Mouse (Mus musculus) urinary bladder, postnatal 25 days (tissue): ENCODE measurements around the gene Eef2k.

ENCODE experiments used
- DNase-seq: peaks from one replicate; pipeline ENCODE4 v3.0.0; 2022; ENCODE audit warnings: low spot score

Gene Eef2k

GRCm38 (mm10) chr7:120844689-120845088, 2.1 kb downstream of the Eef2k start:
- no peak for DNase-seq

DNA sequence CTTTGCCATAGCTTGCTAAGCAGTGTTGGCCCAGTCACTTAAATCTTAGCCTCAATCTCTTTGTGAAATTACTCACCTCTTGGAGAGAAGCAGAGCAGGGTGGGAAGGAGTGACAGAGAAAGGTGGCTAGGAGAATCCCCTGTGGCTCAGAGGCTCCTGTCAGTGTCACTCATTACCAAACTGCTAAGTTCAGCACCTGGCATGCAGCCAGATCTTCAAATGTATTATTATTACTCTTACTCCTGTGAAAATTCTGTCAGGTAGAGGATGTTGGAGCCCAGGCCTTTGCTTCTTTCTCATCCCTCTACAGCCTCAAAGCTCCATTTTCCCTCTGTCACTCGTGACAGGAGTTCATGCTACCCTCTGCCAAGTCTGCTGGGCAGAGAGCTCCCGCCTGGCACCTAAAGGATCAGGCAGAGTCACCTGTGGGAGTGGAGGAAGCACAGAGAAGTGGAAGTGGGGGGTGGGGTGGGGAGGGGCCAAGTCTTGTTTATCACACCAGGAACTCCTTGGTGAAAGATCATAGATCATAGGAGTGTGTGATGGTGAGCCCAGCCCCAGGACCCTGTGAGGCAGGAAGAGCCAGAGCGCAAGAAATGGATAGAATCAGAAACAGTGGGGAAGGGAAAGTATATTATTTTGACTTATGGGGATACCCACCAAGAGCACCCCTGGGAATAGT, 6.3 kb downstream of the Eef2k start:
- no peak for DNase-seq

DNA sequence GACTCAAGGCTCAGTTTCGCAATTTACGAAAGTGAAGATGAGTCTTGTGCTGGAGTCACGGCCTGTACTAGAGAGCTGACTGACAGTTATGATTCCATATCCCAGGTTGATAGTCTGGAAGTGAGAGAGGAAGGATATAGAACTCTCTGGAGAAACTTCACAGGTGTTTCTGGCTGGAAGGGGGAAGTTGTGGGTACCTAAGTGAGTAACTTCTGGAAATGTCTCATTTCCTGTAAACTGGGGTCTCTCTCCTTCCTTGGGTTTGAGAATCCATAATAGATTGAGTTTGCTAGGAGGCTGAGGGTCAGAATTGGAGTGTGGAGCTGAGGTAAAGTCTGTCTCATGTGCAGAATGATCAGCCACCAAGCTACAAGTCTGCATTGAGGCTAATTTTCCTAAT, 7.5 kb downstream of the Eef2k start:
- DNase-seq, result no peak

GRCm38 (mm10) chr7:120859854-120860253, 17.2 kb downstream of the Eef2k start:
- no peak for DNase-seq

GRCm38 (mm10) chr7:120860799-120861487, 18.3 kb downstream of the Eef2k start:
- no peak for DNase-seq

- DNase-seq, result no peak
Observed at GRCm38 (mm10) chr7:120861488-120862047, 18.9 kb downstream of the Eef2k start.

DNA sequence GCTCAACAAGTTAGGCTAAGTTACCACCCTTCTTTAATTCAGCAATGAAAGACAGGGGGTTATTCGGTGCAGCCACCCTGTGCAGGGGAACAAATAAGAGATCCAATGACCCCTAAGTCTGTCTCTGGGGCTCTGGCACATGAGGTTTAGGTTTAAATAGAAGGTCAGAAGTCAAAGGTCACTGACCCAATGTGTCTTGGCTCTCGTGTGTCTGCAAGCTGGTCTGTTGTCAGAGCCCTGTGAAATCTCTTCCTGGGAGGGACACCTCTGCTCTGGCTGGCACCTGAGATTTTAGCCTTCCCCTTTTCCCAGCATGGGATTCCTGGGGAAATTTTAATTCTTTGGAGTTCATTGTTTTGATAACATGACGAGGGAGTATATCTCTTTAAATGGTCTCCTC, 19.6 kb downstream of the Eef2k start:
- no peak for DNase-seq

DNA sequence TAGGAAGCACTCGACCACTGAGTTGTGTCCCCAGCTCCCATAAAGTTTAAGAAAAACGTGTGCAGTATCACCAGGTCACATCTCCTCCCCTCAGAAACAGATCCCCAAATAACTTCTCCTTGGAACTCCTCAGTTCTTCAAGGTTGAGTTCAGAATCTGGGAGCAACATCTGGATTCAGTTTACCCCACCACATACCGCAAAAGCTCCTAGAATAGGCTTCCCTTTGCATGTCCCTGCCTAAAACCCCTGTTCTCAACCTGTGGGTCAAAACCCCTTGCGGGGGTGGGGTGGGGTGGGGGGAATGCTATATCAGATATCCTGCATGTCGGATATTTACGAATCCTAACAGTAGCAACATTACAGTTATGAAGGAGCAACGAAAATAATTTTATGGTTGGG, 20.0 kb downstream of the Eef2k start:
- DNase-seq, result no peak

DNA sequence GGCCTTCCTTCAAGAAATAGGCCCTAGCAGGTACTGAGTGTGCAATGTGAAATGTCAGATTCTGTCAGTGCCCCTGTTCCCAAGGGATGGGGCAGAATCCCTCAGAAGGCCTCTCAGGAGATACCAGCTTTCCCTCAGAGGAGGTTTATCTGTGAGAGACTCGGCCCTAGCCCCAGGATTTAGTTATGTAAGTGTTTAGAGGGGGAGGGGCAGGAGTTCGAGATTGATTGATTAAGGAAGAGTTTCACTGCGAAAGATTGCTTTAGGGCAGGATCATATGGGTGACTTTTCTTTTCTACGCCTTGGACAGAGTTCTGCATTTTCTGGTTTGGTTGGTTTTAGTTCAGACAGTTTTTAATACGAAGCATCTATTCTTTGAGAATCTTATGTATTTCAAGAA, 20.8 kb downstream of the Eef2k start:
- DNase-seq, result no peak

DNA sequence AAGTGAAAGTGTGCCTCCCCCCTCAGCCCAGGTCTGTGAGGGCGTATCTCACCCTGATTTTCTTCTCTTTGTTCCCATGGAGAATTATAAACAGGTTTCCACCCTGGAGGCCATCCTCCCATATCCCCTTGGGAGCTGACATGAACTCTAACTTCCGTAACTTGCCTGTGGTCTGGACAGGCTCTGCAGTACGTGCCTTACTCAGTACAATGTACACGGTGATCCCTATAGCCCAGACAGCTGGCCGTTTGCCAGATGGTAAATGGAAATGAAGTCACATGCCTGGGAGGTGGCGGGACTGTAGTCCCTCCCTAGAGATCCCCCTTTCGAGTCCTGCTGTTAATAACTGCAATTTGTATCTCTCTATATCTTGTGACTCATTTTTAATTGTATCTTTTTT, 22.5 kb downstream of the Eef2k start:
- no peak for DNase-seq

DNA sequence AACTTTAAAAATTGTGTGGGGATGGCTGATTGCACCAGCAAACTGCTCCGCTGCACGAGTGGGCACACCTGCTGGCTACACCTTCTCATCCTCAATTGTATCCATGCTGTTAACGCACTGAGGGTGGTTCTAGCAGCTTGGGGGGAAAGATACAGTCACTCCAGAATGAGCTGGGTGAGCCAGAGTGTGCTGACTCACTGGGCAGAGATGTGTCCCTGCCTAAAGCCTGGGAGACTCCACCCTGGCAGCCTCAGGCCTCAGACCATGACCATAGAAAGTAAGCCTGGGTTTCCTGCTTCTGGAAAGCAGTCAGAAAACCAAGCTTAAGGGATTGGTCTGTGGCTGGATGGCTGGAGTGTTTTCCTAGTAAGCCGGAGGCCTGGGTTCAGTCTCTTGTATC, 23.2 kb downstream of the Eef2k start:
- DNase-seq, result no peak

- DNase-seq, result no peak
Observed at GRCm38 (mm10) chr7:120866684-120867083, 24.1 kb downstream of the Eef2k start.

DNA sequence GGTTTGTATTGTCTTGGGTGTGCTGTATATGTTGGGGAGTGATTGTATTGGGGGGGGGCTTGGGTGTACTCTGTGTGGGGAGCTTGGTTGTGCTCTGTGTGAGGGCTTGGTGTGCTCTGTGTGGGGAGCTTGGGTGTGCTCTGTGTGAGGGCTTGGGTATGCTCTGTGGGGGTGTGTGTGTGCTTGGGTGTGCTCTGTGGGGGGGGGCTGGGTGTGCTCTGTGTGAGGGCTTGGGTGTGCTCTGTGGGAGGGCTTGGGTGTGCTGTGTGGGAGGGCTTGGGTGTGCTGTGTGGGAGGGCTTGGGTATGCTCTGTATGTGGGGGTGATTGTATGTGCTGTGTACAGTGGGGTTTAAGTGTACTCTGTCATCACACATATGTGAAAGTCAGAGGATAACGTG, 25.1 kb downstream of the Eef2k start:
- DNase-seq, result no peak

DNA sequence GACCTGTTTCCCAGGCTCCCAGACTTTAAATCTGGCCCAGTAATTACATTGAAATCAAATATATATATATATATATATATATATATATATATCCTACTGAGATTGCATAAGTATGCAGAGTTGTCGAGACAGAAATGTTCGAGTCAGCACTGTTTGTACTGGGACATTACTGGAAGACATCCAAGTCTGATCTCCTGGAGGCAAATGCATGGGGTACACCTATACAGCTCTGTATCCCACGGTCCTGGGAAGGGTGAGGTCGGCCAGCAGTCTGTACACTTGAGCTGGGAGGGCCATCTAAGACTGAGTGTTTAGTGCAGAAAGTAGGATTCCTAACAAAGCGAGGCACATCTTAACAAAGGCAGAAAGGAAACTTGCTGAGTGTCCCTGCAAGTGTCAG, 27.3 kb downstream of the Eef2k start:
- DNase-seq, result no peak

GRCm38 (mm10) chr7:120870431-120871008, 27.9 kb downstream of the Eef2k start:
- DNase-seq, result no peak

DNA sequence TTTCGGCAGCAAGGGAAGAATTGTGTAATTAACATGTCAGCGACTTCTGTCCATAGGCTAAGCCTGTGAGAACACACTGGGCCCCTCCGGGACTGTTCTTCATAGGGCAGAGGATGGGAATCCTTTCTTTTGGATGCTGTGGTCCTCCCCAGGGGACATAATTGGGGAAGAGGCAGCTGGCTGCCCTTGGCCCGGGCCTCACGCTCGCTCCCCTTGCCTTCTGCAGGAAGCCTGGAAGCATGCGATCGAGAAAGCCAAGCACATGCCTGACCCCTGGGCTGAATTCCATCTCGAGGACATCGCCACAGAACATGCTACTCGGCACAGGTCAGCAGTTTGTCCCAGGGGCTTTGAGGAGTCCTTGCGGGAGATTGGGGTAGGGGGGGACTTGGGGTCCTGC, 30.5 kb downstream of the Eef2k start:
- DNase-seq, result no peak

DNA sequence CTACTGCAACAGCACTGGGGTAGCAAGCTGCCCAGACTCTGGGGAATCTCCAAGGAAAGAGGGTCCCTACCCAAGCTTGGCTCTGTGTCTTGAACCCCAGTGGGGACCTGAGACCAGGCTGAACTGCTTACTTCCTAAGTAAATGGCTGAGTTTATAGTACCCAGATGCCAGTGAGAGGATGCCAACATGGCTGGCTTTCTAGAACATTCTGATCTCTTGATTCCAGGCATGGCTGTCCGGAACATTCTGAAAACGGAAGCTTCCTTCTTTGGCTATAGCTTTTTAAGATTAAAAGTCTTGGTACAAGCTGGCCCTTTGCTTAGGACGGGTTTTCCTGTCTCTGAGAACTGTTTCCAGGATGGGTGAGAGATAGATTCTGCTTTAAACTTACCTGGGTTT, 31.4 kb downstream of the Eef2k start:
- DNase-seq, result no peak

GRCm38 (mm10) chr7:120874764-120875539, 32.3 kb downstream of the Eef2k start:
- peak; percentile 46 for DNase-seq

- DNase-seq, result no peak
Observed at GRCm38 (mm10) chr7:120875540-120876388, 33.1 kb downstream of the Eef2k start.

DNA sequence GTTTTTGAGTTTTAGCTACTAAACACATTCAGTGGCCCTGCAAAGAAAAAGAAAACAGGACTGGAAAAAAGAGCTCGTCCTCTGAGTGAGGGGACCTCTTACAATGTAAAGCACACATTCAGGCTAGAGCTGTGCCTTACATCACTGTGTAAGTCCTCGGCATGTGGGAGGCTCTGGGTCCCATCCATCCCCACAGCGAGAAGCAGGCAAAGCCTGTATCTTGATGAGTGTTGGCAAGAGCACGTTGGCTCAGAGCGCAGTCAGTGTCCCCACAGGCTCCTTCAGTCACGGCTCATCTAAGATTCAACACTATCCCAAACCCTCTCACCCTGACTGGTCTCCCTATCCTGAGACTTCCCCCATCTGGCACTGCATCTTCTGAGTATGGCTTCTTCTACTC, 35.6 kb downstream of the Eef2k start:
- no peak for DNase-seq

DNA sequence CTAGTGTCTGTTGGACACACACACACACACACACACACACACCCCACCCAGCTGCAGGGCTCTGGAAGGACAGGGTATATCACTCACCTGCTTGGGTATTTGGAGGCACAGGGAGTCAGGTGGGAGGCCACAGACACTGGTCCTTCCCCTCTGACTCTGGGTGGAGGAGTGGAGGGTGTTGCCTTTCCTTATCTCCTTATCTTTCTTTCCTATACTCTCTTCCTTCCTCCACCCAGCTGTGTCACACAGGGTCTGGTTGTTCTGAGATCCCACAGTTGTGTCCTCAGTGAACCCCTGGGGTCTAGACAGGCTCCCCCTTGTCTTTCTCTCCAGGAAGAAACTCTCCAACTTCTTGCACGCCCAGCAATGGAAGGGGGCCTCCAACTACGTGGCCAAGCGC, 37.3 kb downstream of the Eef2k start:
- DNase-seq, result no peak

- DNase-seq, result no peak
Observed at GRCm38 (mm10) chr7:120880770-120881169, 38.1 kb downstream of the Eef2k start.
